Mouse (Mus musculus) embryonic fibroblast, embryonic 13.5 days (primary cell): ENCODE measurements around the gene Cntn6.

ENCODE experiments used
- CTCF ChIP-seq: IDR thresholded peaks from 2 replicates; pipeline ENCODE4 v1.5.1; 2011; ENCODE audit warnings: mild to moderate bottlenecking, control low read depth, low read length, moderate library complexity, borderline replicate concordance; ENCODE audit not compliant: insufficient read depth
- POLR2A ChIP-seq: IDR thresholded peaks from 2 replicates; pipeline ENCODE4 v1.6.1; 2011; ENCODE audit warnings: low read depth, mild to moderate bottlenecking, control low read depth, low read length, moderate library complexity

GRCm38 (mm10) chr6:104884021-104884420, 391.4 kb downstream of the Cntn6 start:
- TF ChIP-seq CTCF: no peak
- TF ChIP-seq POLR2A: no peak
